Mouse (Mus musculus): ENCODE data around the gene Rbl1. TPM values are rescaled to one million over a fixed set of nuclear protein-coding genes. Genes with fewer than 3 reads are reported as not detected.
A peak's percentile ranks its signal among the peaks of the same experiment; 100 is the strongest.

Gene Rbl1
- polyA plus RNA-seq, 1 experiment from 2014 or later, result 32.0 TPM

- WGBS, result 79% methylated on average over 5 of the region's 5 CpGs
- no peaks in the 10 kb centered on the region for H3K4me1 ChIP-seq
These were observed 65.0 kb downstream of the Rbl1 start for GRCm38 (mm10) chr2:157139251-157139802.

GRCm38 (mm10) chr2:157138808-157139207 lies 65.5 kb downstream of the Rbl1 start:
- no peaks in the 10 kb centered on the region for H3K9me3 ChIP-seq
- H3K36me3 ChIP-seq, result no peaks in the 10 kb centered on the region
- ATAC-seq (ENCODE audit: borderline replicate concordance, extremely low read depth, low FRiP score, low TSS enrichment), result no peak
- no peaks in the 10 kb centered on the region for H3K27me3 ChIP-seq
- H3K9ac ChIP-seq, result no peak overlapping the region
- no peak overlapping the region for H3K4me3 ChIP-seq
- peaks cover 4% of the 10 kb centered on the region for H3K4me1 ChIP-seq
- no peak overlapping the region for H3K27ac ChIP-seq
- 72% methylated on average over 5 of the region's 5 CpGs for WGBS
- H3K4me2 ChIP-seq, result no peak overlapping the region

More at GRCm38 (mm10) chr2:157139251-157139802, 65.0 kb downstream of the Rbl1 start:
- Histone ChIP-seq H3K4me3 (no peak overlapping the region), H3K4me2 (no peak overlapping the region), H3K27ac (no peak overlapping the region), H3K9me3 (no peaks in the 10 kb centered on the region), H3K9ac (no peak overlapping the region), H3K36me3 (no peaks in the 10 kb centered on the region), H3K27me3 (no peaks in the 10 kb centered on the region)
- no peak for ATAC-seq (ENCODE audit: borderline replicate concordance, extremely low read depth, low FRiP score, low TSS enrichment)

GRCm38 (mm10) chr2:157137959-157138731 lies 66.2 kb downstream of the Rbl1 start:
- no peak for ATAC-seq (ENCODE audit: borderline replicate concordance, extremely low read depth, low FRiP score, low TSS enrichment)
- no peak overlapping the region for H3K27ac ChIP-seq
- H3K9ac ChIP-seq, result no peak overlapping the region
- no peaks in the 10 kb centered on the region for H3K27me3 ChIP-seq
- no peaks in the 10 kb centered on the region for H3K9me3 ChIP-seq
- H3K4me1 ChIP-seq, result peaks cover 10% of the 10 kb centered on the region
- H3K4me2 ChIP-seq, result no peak overlapping the region
- no peaks in the 10 kb centered on the region for H3K36me3 ChIP-seq
- no peak overlapping the region for H3K4me3 ChIP-seq
- 79% methylated on average over 9 of the region's 9 CpGs for WGBS

- Histone ChIP-seq H3K9ac (no peak overlapping the region), H3K9me3 (no peaks in the 10 kb centered on the region), H3K4me2 (no peak overlapping the region), H3K36me3 (no peaks in the 10 kb centered on the region), H3K4me1 (peaks cover 20% of the 10 kb centered on the region), H3K27me3 (no peaks in the 10 kb centered on the region), H3K27ac (0 out of 2 replicates have a peak overlapping the region, but pooled peaks have one; percentile 14), H3K4me3 (no peak overlapping the region)
- WGBS, result 40% methylated on average over 2 of the region's 2 CpGs
- ATAC-seq (ENCODE audit: borderline replicate concordance, extremely low read depth, low FRiP score, low TSS enrichment), result no peak
These were observed 67.7 kb downstream of the Rbl1 start for GRCm38 (mm10) chr2:157136646-157137045.

- Histone ChIP-seq H3K4me2 (no peak overlapping the region), H3K4me3 (no peak overlapping the region), H3K27ac (no peak overlapping the region), H3K9me3 (no peaks in the 10 kb centered on the region), H3K9ac (no peak overlapping the region), H3K36me3 (no peaks in the 10 kb centered on the region), H3K27me3 (no peaks in the 10 kb centered on the region), H3K4me1 (peaks cover 20% of the 10 kb centered on the region)
- no peak for ATAC-seq (ENCODE audit: borderline replicate concordance, extremely low read depth, low FRiP score, low TSS enrichment)
- WGBS, result 87% methylated on average over 4 of the region's 4 CpGs
These were observed 68.2 kb downstream of the Rbl1 start for GRCm38 (mm10) chr2:157136176-157136575.

GRCm38 (mm10) chr2:157135529-157136120 lies 68.7 kb downstream of the Rbl1 start:
- H3K4me3 ChIP-seq, result peak overlapping the region; percentile 61
- no peaks in the 10 kb centered on the region for H3K36me3 ChIP-seq
- no peaks in the 10 kb centered on the region for H3K27me3 ChIP-seq
- peaks cover 23% of the 10 kb centered on the region for H3K4me1 ChIP-seq
- ATAC-seq (ENCODE audit: borderline replicate concordance, extremely low read depth, low FRiP score, low TSS enrichment), result no peak
- H3K9ac ChIP-seq, result peak overlapping the region; percentile 71; the same call in 1 of the 2 replicates
- H3K9me3 ChIP-seq, result no peaks in the 10 kb centered on the region
- peak overlapping the region; percentile 84 for H3K27ac ChIP-seq
- peak overlapping the region; percentile 82 for H3K4me2 ChIP-seq
- 80% methylated on average over 10 of the region's 10 CpGs for WGBS

- Histone ChIP-seq H3K27me3 (no peaks in the 10 kb centered on the region), H3K4me1 (peaks cover 23% of the 10 kb centered on the region), H3K9ac (peak within 1 kb of the TSS; percentile 71), H3K4me2 (peak within 1 kb of the TSS; percentile 82), H3K27ac (peak within 1 kb of the TSS; percentile 84), H3K36me3 (no peaks in the 10 kb centered on the region), H3K4me3 (peak within 1 kb of the TSS; percentile 61), H3K9me3 (no peaks in the 10 kb centered on the region)
- ATAC-seq (ENCODE audit: borderline replicate concordance, extremely low read depth, low FRiP score, low TSS enrichment), result peak; percentile 87
- WGBS, result under 1% methylated on average over 32 of the region's 32 CpGs
These were observed 69.3 kb downstream of the Rbl1 start, which contains the start of gene Samhd1 for GRCm38 (mm10) chr2:157135014-157135413. Gene Samhd1 (minus strand): TSS chr2:157135265.

- Histone ChIP-seq H3K27me3 (no peaks in the 10 kb centered on the region), H3K4me1 (peaks cover 27% of the 10 kb centered on the region), H3K9me3 (no peaks in the 10 kb centered on the region), H3K4me3 (peak overlapping the region; percentile 61), H3K27ac (peak overlapping the region; percentile 84), H3K4me2 (peak overlapping the region; percentile 82), H3K36me3 (no peaks in the 10 kb centered on the region), H3K9ac (peak overlapping the region; percentile 71)
- ATAC-seq (ENCODE audit: borderline replicate concordance, extremely low read depth, low FRiP score, low TSS enrichment), result peak; percentile 50; the same call in 1 of the 2 replicates
- WGBS, result under 1% methylated on average over 25 of the region's 25 CpGs
These were observed 69.8 kb downstream of the Rbl1 start for GRCm38 (mm10) chr2:157134479-157134931.

- Histone ChIP-seq H3K9me3 (no peaks in the 10 kb centered on the region), H3K27ac (peak overlapping the region; percentile 84), H3K9ac (peak overlapping the region; percentile 71), H3K4me1 (peaks cover 27% of the 10 kb centered on the region), H3K4me2 (peak overlapping the region; percentile 82), H3K4me3 (peak overlapping the region; percentile 61), H3K27me3 (no peaks in the 10 kb centered on the region), H3K36me3 (0 out of 2 replicates have a peak, but pooled peaks cover 2% of the 10 kb centered on the region)
- no peak for ATAC-seq (ENCODE audit: borderline replicate concordance, extremely low read depth, low FRiP score, low TSS enrichment)
- WGBS, result 13% methylated on average over 11 of the region's 11 CpGs
These were observed 70.4 kb downstream of the Rbl1 start for GRCm38 (mm10) chr2:157133769-157134478.

GRCm38 (mm10) chr2:157132686-157133540 lies 71.4 kb downstream of the Rbl1 start:
- H3K36me3 ChIP-seq, result 0 out of 2 replicates have a peak, but pooled peaks cover 4% of the 10 kb centered on the region
- no peak overlapping the region for H3K9ac ChIP-seq
- H3K4me3 ChIP-seq, result no peak overlapping the region
- no peak overlapping the region for H3K27ac ChIP-seq
- no peaks in the 10 kb centered on the region for H3K9me3 ChIP-seq
- no peak for ATAC-seq (ENCODE audit: borderline replicate concordance, extremely low read depth, low FRiP score, low TSS enrichment)
- H3K27me3 ChIP-seq, result no peaks in the 10 kb centered on the region
- peaks cover 27% of the 10 kb centered on the region for H3K4me1 ChIP-seq
- WGBS, result 77% methylated on average over 3 of the region's 3 CpGs
- H3K4me2 ChIP-seq, result peak overlapping the region; percentile 82; the same call in 1 of the 2 replicates

- H3K4me1 ChIP-seq, result peaks cover 27% of the 10 kb centered on the region
- H3K4me2 ChIP-seq, result no peak overlapping the region
- H3K36me3 ChIP-seq, result 0 out of 2 replicates have a peak, but pooled peaks cover 4% of the 10 kb centered on the region
- H3K27ac ChIP-seq, result no peak overlapping the region
- 68% methylated on average over 1 of the region's 1 CpGs for WGBS
- H3K4me3 ChIP-seq, result no peak overlapping the region
- ATAC-seq (ENCODE audit: borderline replicate concordance, extremely low read depth, low FRiP score, low TSS enrichment), result no peak
- H3K9ac ChIP-seq, result no peak overlapping the region
- no peaks in the 10 kb centered on the region for H3K27me3 ChIP-seq
- no peaks in the 10 kb centered on the region for H3K9me3 ChIP-seq
These were observed 72.2 kb downstream of the Rbl1 start for GRCm38 (mm10) chr2:157132086-157132485.
